Mouse (Mus musculus): ENCODE measurements around the gene Ddah2. TPM values are rescaled to one million over a fixed set of nuclear protein-coding genes. Genes with fewer than 3 reads are reported as not detected.
A peak's percentile ranks its signal among the peaks of the same experiment; 100 is the strongest.

Ddah2 gene
- polyA plus RNA-seq, 1 experiment from 2014 or later, result 540 TPM

GRCm38 (mm10) chr17:35071454-35071853, 12.6 kb downstream of the Ddah2 start:
- 90% methylated on average over 9 of the region's 9 CpGs for WGBS

GRCm38 (mm10) chr17:35074097-35074496, 15.3 kb downstream of the Ddah2 start:
- WGBS, result 59% methylated on average over 17 of the region's 17 CpGs
- ATAC-seq (replicated peaks), result no peak
- no peak overlapping the region for H3K9ac ChIP-seq (replicated peaks)

More at GRCm38 (mm10) chr17:35071454-35071853, 12.6 kb downstream of the Ddah2 start:
- Histone ChIP-seq H3K36me3 (no peaks in the 10 kb centered on the region), H3K9me3 (no peaks in the 10 kb centered on the region), H3K4me2 (replicated peaks) (no peak overlapping the region), H3K9ac (replicated peaks) (no peak overlapping the region), H3K4me3 (no peak overlapping the region), H3K27me3 (peaks cover 4% of the 10 kb centered on the region; the same call in 1 of the 2 replicates), H3K4me1 (peaks cover 2% of the 10 kb centered on the region; the same call in 1 of the 2 replicates), H3K27ac (replicated peaks) (no peak overlapping the region)
- ATAC-seq (replicated peaks), result no peak

GRCm38 (mm10) chr17:35076507-35077176, 17.8 kb downstream of the Ddah2 start, which contains the start of gene Ly6g6e:
TSS of gene Ly6g6e (plus strand) at chr17:35076902.
- 28% methylated on average over 10 of the region's 10 CpGs for WGBS
- H3K9me3 ChIP-seq, result no peaks in the 10 kb centered on the region
- ATAC-seq (replicated peaks), result peak; percentile 82
- H3K27ac ChIP-seq (replicated peaks), result peak within 1 kb of the TSS; percentile 74
- H3K36me3 ChIP-seq, result no peaks in the 10 kb centered on the region
- peak within 1 kb of the TSS; percentile 22; the same call in 1 of the 2 replicates for H3K9ac ChIP-seq (replicated peaks)
- no peaks in the 10 kb centered on the region for H3K27me3 ChIP-seq
- H3K4me1 ChIP-seq, result peaks cover 21% of the 10 kb centered on the region
- H3K4me2 ChIP-seq (replicated peaks), result peak within 1 kb of the TSS; percentile 34
- peak within 1 kb of the TSS; percentile 25 for H3K4me3 ChIP-seq

More at GRCm38 (mm10) chr17:35074097-35074496, 15.3 kb downstream of the Ddah2 start:
- Histone ChIP-seq H3K36me3 (no peaks in the 10 kb centered on the region), H3K4me3 (no peak overlapping the region), H3K4me1 (peaks cover 21% of the 10 kb centered on the region), H3K27me3 (no peaks in the 10 kb centered on the region), H3K9me3 (no peaks in the 10 kb centered on the region), H3K4me2 (replicated peaks) (no peak overlapping the region), H3K27ac (replicated peaks) (no peak overlapping the region)

DNA sequence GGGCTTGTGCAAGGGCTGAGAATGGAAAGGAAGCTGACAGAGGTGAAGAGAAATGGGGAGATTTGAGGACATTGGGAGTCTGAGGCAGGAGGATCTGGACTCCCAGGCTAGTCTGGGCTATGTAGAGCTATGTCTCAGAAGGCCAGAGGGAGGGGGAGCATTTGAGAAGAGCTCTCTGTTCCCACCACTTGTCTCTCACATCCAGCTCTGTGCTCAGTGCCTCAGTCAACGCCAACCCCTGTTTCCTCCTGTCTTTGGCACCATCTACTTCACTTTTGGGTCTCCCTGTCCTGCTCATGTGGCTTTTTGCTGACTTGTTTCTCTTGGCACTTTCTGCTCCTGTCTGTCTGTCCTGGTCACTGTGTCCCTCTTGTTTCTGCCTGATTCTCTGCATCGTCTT, 18.4 kb downstream of the Ddah2 start:
- peak overlapping the region; percentile 34 for H3K4me2 ChIP-seq (replicated peaks)
- H3K9me3 ChIP-seq, result no peaks in the 10 kb centered on the region
- H3K36me3 ChIP-seq, result no peaks in the 10 kb centered on the region
- H3K27ac ChIP-seq (replicated peaks), result peak overlapping the region; percentile 74
- H3K9ac ChIP-seq (replicated peaks), result peak overlapping the region; percentile 22; the same call in 1 of the 2 replicates
- 45% methylated on average over 2 of the region's 2 CpGs for WGBS
- peaks cover 21% of the 10 kb centered on the region for H3K4me1 ChIP-seq
- H3K4me3 ChIP-seq, result peak overlapping the region; percentile 25
- peak; percentile 29; the same call in 1 of the 2 replicates for ATAC-seq (replicated peaks)
- no peaks in the 10 kb centered on the region for H3K27me3 ChIP-seq

- no peak for ATAC-seq (replicated peaks)
- H3K4me1 ChIP-seq, result peaks cover 21% of the 10 kb centered on the region
- H3K36me3 ChIP-seq, result no peaks in the 10 kb centered on the region
- H3K9me3 ChIP-seq, result no peaks in the 10 kb centered on the region
- no peaks in the 10 kb centered on the region for H3K27me3 ChIP-seq
- 9% methylated on average over 14 of the region's 14 CpGs for WGBS
- peak within 1 kb of the TSS; percentile 25 for H3K4me3 ChIP-seq
- H3K27ac ChIP-seq (replicated peaks), result peak within 1 kb of the TSS; percentile 74
- H3K4me2 ChIP-seq (replicated peaks), result peak within 1 kb of the TSS; percentile 34
- peak within 1 kb of the TSS; percentile 22; the same call in 1 of the 2 replicates for H3K9ac ChIP-seq (replicated peaks)
Observed at GRCm38 (mm10) chr17:35077786-35078233, 19.0 kb downstream of the Ddah2 start, which contains the start of gene Ly6g6d. TSS of gene Ly6g6d (minus strand) at chr17:35078065.

DNA sequence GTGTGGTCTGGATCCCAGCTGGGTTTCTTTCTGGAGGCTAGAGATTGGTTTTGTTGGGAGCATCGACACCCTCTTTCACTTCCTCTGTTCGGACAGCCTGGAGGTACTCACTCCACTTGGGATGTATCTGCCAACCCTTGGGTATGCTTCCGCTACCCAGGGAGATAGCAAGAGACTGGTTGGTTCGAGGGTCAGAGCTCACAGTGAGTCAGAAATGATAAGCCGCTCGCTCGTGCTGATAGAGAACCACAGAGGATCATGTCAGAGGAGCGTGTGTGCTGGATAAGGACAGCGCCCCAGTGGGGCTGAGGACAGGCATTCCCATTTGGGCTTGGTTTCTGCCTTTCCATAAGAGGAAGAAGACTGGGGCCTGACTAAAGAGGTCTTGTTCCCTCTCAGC, 20.9 kb downstream of the Ddah2 start:
- Histone ChIP-seq H3K4me1 (peaks cover 21% of the 10 kb centered on the region), H3K36me3 (no peaks in the 10 kb centered on the region), H3K27me3 (no peaks in the 10 kb centered on the region), H3K4me2 (replicated peaks) (no peak overlapping the region), H3K9ac (replicated peaks) (no peak overlapping the region), H3K27ac (replicated peaks) (no peak overlapping the region), H3K9me3 (no peaks in the 10 kb centered on the region), H3K4me3 (no peak overlapping the region)
- 73% methylated on average over 9 of the region's 9 CpGs for WGBS
- no peak for ATAC-seq (replicated peaks)

GRCm38 (mm10) chr17:35080248-35080647, 21.4 kb downstream of the Ddah2 start:
- H3K9ac ChIP-seq (replicated peaks), result no peak overlapping the region

GRCm38 (mm10) chr17:35080710-35081109, 21.9 kb downstream of the Ddah2 start:
- Histone ChIP-seq H3K4me3 (no peak overlapping the region), H3K4me2 (replicated peaks) (no peak overlapping the region), H3K27me3 (no peaks in the 10 kb centered on the region), H3K9me3 (no peaks in the 10 kb centered on the region), H3K9ac (replicated peaks) (no peak overlapping the region), H3K27ac (replicated peaks) (no peak overlapping the region), H3K4me1 (peaks cover 21% of the 10 kb centered on the region), H3K36me3 (no peaks in the 10 kb centered on the region)
- 82% methylated on average over 4 of the region's 4 CpGs for WGBS
- ATAC-seq (replicated peaks), result no peak

More at GRCm38 (mm10) chr17:35080248-35080647, 21.4 kb downstream of the Ddah2 start:
- WGBS, result 62% methylated on average over 6 of the region's 6 CpGs
- Histone ChIP-seq H3K9me3 (no peaks in the 10 kb centered on the region), H3K36me3 (no peaks in the 10 kb centered on the region), H3K4me3 (no peak overlapping the region), H3K27ac (replicated peaks) (no peak overlapping the region), H3K27me3 (no peaks in the 10 kb centered on the region), H3K4me1 (peaks cover 21% of the 10 kb centered on the region), H3K4me2 (replicated peaks) (no peak overlapping the region)
- ATAC-seq (replicated peaks), result no peak

DNA sequence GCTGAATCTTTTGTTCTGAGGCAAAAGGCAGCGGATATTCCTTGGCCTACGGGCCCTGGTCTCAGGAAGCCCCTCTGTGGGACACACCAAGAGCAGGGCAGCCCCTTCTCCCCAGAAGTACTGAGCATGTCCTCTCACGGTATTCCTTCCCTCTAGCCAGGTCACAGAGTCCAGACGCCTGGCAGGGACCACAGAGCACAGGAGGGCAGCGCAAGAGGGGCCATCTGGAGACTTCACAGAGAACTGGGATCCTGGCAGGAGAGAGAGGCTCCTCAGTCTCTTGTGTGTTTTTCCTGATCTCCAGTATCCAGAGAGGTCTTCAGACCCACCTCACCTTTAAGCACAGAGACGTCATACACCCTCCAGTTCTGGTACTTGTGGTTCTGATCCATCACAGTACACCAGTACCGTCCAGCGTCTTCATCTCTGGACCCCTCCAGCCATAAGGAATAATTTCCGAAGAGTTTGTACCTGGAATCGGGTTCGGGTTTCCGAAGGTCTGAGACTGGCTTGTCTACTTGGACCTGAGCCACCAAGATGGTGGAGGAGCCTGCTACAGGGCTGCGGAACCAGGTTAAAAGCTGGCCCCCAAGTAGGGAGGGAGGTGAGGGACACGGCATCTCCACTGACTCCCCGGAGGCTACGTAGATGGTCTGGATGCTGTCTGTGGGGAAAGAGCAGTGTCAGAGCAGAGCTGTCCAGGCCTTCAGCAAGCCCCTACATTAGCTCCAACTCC, 24.2 kb downstream of the Ddah2 start:
- Histone ChIP-seq H3K9ac (replicated peaks) (no peak overlapping the region), H3K9me3 (no peaks in the 10 kb centered on the region), H3K4me2 (replicated peaks) (no peak overlapping the region), H3K36me3 (no peaks in the 10 kb centered on the region), H3K4me1 (peaks cover 4% of the 10 kb centered on the region; the same call in 1 of the 2 replicates), H3K27me3 (no peaks in the 10 kb centered on the region), H3K4me3 (no peak overlapping the region), H3K27ac (replicated peaks) (no peak overlapping the region)
- no peak for ATAC-seq (replicated peaks)
- WGBS, result 87% methylated on average over 16 of the region's 16 CpGs

DNA sequence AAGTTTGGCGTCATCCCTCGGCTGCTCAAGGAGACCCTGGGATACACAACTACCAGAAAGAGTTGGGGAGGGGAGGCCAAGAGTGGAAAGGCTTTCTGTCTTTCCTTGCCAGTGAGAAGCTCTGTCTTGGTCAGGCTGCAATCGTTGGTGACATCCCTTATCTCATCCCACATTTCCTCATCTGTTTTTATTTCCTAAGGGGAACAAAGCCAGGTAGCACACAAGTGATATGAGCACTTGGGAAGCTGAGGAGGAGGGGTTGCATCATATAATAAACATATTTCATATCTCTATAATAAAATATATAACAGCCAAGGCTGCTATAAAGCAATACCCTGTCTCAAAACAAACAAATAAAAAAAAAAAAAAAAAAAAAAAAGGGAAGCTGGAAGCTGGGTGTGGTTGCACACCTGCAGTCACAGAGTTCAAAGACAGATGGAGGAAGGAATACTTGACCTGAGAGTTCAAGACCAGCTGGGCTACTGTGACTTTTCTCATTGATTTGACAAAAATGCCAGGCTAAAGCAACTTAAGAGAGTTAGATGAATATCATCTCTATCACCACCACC, 25.2 kb downstream of the Ddah2 start:
- no peak overlapping the region for H3K9ac ChIP-seq (replicated peaks)
- no peak for ATAC-seq (replicated peaks)
- no peak overlapping the region for H3K4me3 ChIP-seq
- H3K27me3 ChIP-seq, result no peaks in the 10 kb centered on the region
- 80% methylated on average over 3 of the region's 3 CpGs for whole genome bisulfite sequencing
- H3K9me3 ChIP-seq, result no peaks in the 10 kb centered on the region
- H3K27ac ChIP-seq (replicated peaks), result no peak overlapping the region
- H3K36me3 ChIP-seq, result no peaks in the 10 kb centered on the region
- no peaks in the 10 kb centered on the region for H3K4me1 ChIP-seq
- no peak overlapping the region for H3K4me2 ChIP-seq (replicated peaks)

DNA sequence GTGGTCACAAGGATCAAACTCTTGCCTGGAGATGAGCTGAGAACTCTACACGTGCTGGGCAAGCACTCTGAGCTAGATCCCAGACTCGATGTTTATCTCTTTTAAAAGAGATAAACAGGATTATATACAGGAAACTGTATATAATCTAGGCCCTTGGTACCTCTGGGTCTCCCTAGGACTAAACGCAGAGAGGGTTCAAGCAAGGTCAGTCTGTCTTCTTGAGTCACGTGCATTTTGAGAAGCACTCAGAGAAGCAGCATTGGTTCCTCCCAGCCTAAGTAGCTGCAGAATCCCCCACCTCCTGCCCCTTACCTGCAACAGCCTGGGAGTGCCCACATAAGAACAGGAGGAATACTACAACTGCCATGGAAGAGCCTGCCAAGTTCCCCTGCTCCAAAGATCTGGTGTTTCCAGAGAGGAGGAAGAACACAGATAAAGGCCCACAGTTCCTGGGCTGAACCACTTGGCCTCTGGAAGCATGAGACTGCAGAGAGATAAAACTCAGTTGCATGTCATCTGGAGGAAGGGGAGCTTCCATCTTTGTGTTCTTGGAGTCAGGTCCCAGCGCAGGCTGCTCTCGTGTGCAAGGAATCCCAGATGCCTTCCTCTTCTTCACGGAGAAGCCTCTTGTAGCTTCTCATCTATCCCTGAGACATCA, 26.5 kb downstream of the Ddah2 start, which contains the start of gene Ly6g6f:
TSS of gene Ly6g6f (minus strand) at position 403 of the 658 bp plus-strand sequence.
- H3K4me1 ChIP-seq, result peaks cover 7% of the 10 kb centered on the region
- H3K9ac ChIP-seq (replicated peaks), result no peak within 1 kb of the TSS
- H3K36me3 ChIP-seq, result no peaks in the 10 kb centered on the region
- WGBS, result 84% methylated on average over 7 of the region's 7 CpGs
- H3K4me3 ChIP-seq, result no peak within 1 kb of the TSS
- ATAC-seq (replicated peaks), result no peak
- H3K9me3 ChIP-seq, result no peaks in the 10 kb centered on the region
- H3K27ac ChIP-seq (replicated peaks), result no peak within 1 kb of the TSS
- H3K4me2 ChIP-seq (replicated peaks), result no peak within 1 kb of the TSS
- H3K27me3 ChIP-seq, result no peaks in the 10 kb centered on the region

Data from forebrain, embryonic 15.5 days (tissue).